Mouse (Mus musculus): ENCODE measurements at regions not wholly inside any gene's neighbourhood (a gene's known extent, or its start where the extent isn't known, plus 50 kb on each side); places are given as distances from the start of the nearest gene placed in this dataset.

GRCm38 (mm10) chr19:16050220-16051055 is 65.6 kb upstream of the Cep78 start:
- 10% methylated on average over 18 of the region's 18 CpGs for WGBS (ENCODE audit: insufficient replicate concordance)
- no peak for ATAC-seq (replicated peaks; ENCODE audit: insufficient number of reproducible peaks, low FRiP score, low TSS enrichment)
- Histone ChIP-seq H3K27me3 (ENCODE audit: control insufficient read depth, insufficient read depth, low read length) (no peaks in the 10 kb centered on the region), H3K36me3 (ENCODE audit: control insufficient read depth, insufficient read depth, low read length) (no peaks in the 10 kb centered on the region), H3K9me3 (replicated peaks; ENCODE audit: control insufficient read depth, low read length) (no peaks in the 10 kb centered on the region), H3K27ac (ENCODE audit: low read depth, low read length) (no peak overlapping the region), H3K4me2 (peak overlapping the region; percentile 67), H3K4me1 (ENCODE audit: control insufficient read depth, insufficient read depth, low read length) (peaks cover 4% of the 10 kb centered on the region; the same call in 1 of the 2 replicates), H3K4me3 (ENCODE audit: low read depth, low read length) (peak overlapping the region; percentile 31), H3K9ac (ENCODE audit: low read depth, low read length) (0 out of 2 replicates have a peak overlapping the region, but pooled peaks have one; percentile 24)

GRCm38 (mm10) chr19:16049646-16050045 is 64.9 kb upstream of the Cep78 start:
- Histone ChIP-seq H3K9me3 (replicated peaks; ENCODE audit: control insufficient read depth, low read length) (no peaks in the 10 kb centered on the region), H3K27me3 (ENCODE audit: control insufficient read depth, insufficient read depth, low read length) (no peaks in the 10 kb centered on the region), H3K4me1 (ENCODE audit: control insufficient read depth, insufficient read depth, low read length) (peaks cover 4% of the 10 kb centered on the region; the same call in 1 of the 2 replicates), H3K4me3 (ENCODE audit: low read depth, low read length) (no peak overlapping the region; the same call in 1 of the 2 replicates), H3K27ac (ENCODE audit: low read depth, low read length) (no peak overlapping the region), H3K36me3 (ENCODE audit: control insufficient read depth, insufficient read depth, low read length) (no peaks in the 10 kb centered on the region), H3K9ac (ENCODE audit: low read depth, low read length) (no peak overlapping the region), H3K4me2 (peak overlapping the region; percentile 67)
- ATAC-seq (replicated peaks; ENCODE audit: insufficient number of reproducible peaks, low FRiP score, low TSS enrichment), result no peak
- whole genome bisulfite sequencing (ENCODE audit: insufficient replicate concordance), result 45% methylated on average over 3 of the region's 3 CpGs

- Histone ChIP-seq H3K4me3 (ENCODE audit: low read depth, low read length) (no peak overlapping the region), H3K27ac (ENCODE audit: low read depth, low read length) (no peak overlapping the region), H3K9me3 (replicated peaks; ENCODE audit: control insufficient read depth, low read length) (no peaks in the 10 kb centered on the region), H3K9ac (ENCODE audit: low read depth, low read length) (no peak overlapping the region), H3K36me3 (ENCODE audit: control insufficient read depth, insufficient read depth, low read length) (no peaks in the 10 kb centered on the region), H3K4me1 (ENCODE audit: control insufficient read depth, insufficient read depth, low read length) (peaks cover 4% of the 10 kb centered on the region; the same call in 1 of the 2 replicates), H3K4me2 (no peak overlapping the region), H3K27me3 (ENCODE audit: control insufficient read depth, insufficient read depth, low read length) (no peaks in the 10 kb centered on the region)
- no peak for ATAC-seq (replicated peaks; ENCODE audit: insufficient number of reproducible peaks, low FRiP score, low TSS enrichment)
- WGBS (ENCODE audit: insufficient replicate concordance), result 60% methylated on average over 7 of the region's 7 CpGs
These were observed 62.2 kb upstream of the Cep78 start for GRCm38 (mm10) chr19:16046977-16047376.

- H3K9ac ChIP-seq (ENCODE audit: low read depth, low read length), result no peak overlapping the region
- H3K4me2 ChIP-seq, result no peak overlapping the region
- no peak for ATAC-seq (replicated peaks; ENCODE audit: insufficient number of reproducible peaks, low FRiP score, low TSS enrichment)
- no peaks in the 10 kb centered on the region for H3K9me3 ChIP-seq (replicated peaks; ENCODE audit: control insufficient read depth, low read length)
- no peaks in the 10 kb centered on the region for H3K27me3 ChIP-seq (ENCODE audit: control insufficient read depth, insufficient read depth, low read length)
- 71% methylated on average over 3 of the region's 3 CpGs for WGBS (ENCODE audit: insufficient replicate concordance)
- no peaks in the 10 kb centered on the region for H3K36me3 ChIP-seq (ENCODE audit: control insufficient read depth, insufficient read depth, low read length)
- H3K4me1 ChIP-seq (ENCODE audit: control insufficient read depth, insufficient read depth, low read length), result peaks cover 3% of the 10 kb centered on the region; the same call in 1 of the 2 replicates
- no peak overlapping the region for H3K4me3 ChIP-seq (ENCODE audit: low read depth, low read length)
- H3K27ac ChIP-seq (ENCODE audit: low read depth, low read length), result no peak overlapping the region
These were observed 60.5 kb upstream of the Cep78 start for GRCm38 (mm10) chr19:16045261-16045660.

- Histone ChIP-seq H3K4me3 (ENCODE audit: low read depth, low read length) (no peak overlapping the region), H3K36me3 (ENCODE audit: control insufficient read depth, insufficient read depth, low read length) (no peaks in the 10 kb centered on the region), H3K27me3 (ENCODE audit: control insufficient read depth, insufficient read depth, low read length) (no peaks in the 10 kb centered on the region), H3K27ac (ENCODE audit: low read depth, low read length) (no peak overlapping the region), H3K9ac (ENCODE audit: low read depth, low read length) (no peak overlapping the region), H3K9me3 (replicated peaks; ENCODE audit: control insufficient read depth, low read length) (no peaks in the 10 kb centered on the region), H3K4me2 (no peak overlapping the region), H3K4me1 (ENCODE audit: control insufficient read depth, insufficient read depth, low read length) (no peaks in the 10 kb centered on the region)
- WGBS (ENCODE audit: insufficient replicate concordance), result 74% methylated on average over 5 of the region's 5 CpGs
- ATAC-seq (replicated peaks; ENCODE audit: insufficient number of reproducible peaks, low FRiP score, low TSS enrichment), result no peak
These were observed 59.4 kb upstream of the Cep78 start for GRCm38 (mm10) chr19:16044169-16044568.

- ATAC-seq (replicated peaks; ENCODE audit: insufficient number of reproducible peaks, low FRiP score, low TSS enrichment), result no peak
- no peak overlapping the region for H3K4me3 ChIP-seq (ENCODE audit: low read depth, low read length)
- H3K36me3 ChIP-seq (ENCODE audit: control insufficient read depth, insufficient read depth, low read length), result no peaks in the 10 kb centered on the region
- H3K9me3 ChIP-seq (replicated peaks; ENCODE audit: control insufficient read depth, low read length), result no peaks in the 10 kb centered on the region
- WGBS (ENCODE audit: insufficient replicate concordance), result 81% methylated on average over 7 of the region's 7 CpGs
- H3K9ac ChIP-seq (ENCODE audit: low read depth, low read length), result no peak overlapping the region
- no peaks in the 10 kb centered on the region for H3K27me3 ChIP-seq (ENCODE audit: control insufficient read depth, insufficient read depth, low read length)
- no peak overlapping the region for H3K27ac ChIP-seq (ENCODE audit: low read depth, low read length)
- no peak overlapping the region for H3K4me2 ChIP-seq
- H3K4me1 ChIP-seq (ENCODE audit: control insufficient read depth, insufficient read depth, low read length), result no peaks in the 10 kb centered on the region
These were observed 58.2 kb upstream of the Cep78 start for GRCm38 (mm10) chr19:16043007-16043406.

GRCm38 (mm10) chr19:16041891-16042290 is 57.1 kb upstream of the Cep78 start:
- no peaks in the 10 kb centered on the region for H3K9me3 ChIP-seq (replicated peaks; ENCODE audit: control insufficient read depth, low read length)
- H3K27me3 ChIP-seq (ENCODE audit: control insufficient read depth, insufficient read depth, low read length), result no peaks in the 10 kb centered on the region
- H3K36me3 ChIP-seq (ENCODE audit: control insufficient read depth, insufficient read depth, low read length), result no peaks in the 10 kb centered on the region
- H3K4me3 ChIP-seq (ENCODE audit: low read depth, low read length), result no peak overlapping the region
- no peak overlapping the region for H3K27ac ChIP-seq (ENCODE audit: low read depth, low read length)
- H3K4me2 ChIP-seq, result no peak overlapping the region
- 83% methylated on average over 5 of the region's 5 CpGs for WGBS (ENCODE audit: insufficient replicate concordance)
- H3K4me1 ChIP-seq (ENCODE audit: control insufficient read depth, insufficient read depth, low read length), result no peaks in the 10 kb centered on the region
- no peak overlapping the region for H3K9ac ChIP-seq (ENCODE audit: low read depth, low read length)
- ATAC-seq (replicated peaks; ENCODE audit: insufficient number of reproducible peaks, low FRiP score, low TSS enrichment), result no peak

- H3K27ac ChIP-seq (ENCODE audit: low read depth, low read length), result no peak overlapping the region
- 80% methylated on average over 12 of the region's 12 CpGs for WGBS (ENCODE audit: insufficient replicate concordance)
These were observed 53.0 kb upstream of the Cep78 start for GRCm38 (mm10) chr19:16037806-16038205.

More at GRCm38 (mm10) chr19:16037806-16038205, 53.0 kb upstream of the Cep78 start:
- H3K36me3 ChIP-seq (ENCODE audit: control insufficient read depth, insufficient read depth, low read length), result no peaks in the 10 kb centered on the region
- no peaks in the 10 kb centered on the region for H3K27me3 ChIP-seq (ENCODE audit: control insufficient read depth, insufficient read depth, low read length)
- no peaks in the 10 kb centered on the region for H3K4me1 ChIP-seq (ENCODE audit: control insufficient read depth, insufficient read depth, low read length)
- no peaks in the 10 kb centered on the region for H3K9me3 ChIP-seq (replicated peaks; ENCODE audit: control insufficient read depth, low read length)
- no peak overlapping the region for H3K4me2 ChIP-seq
- ATAC-seq (replicated peaks; ENCODE audit: insufficient number of reproducible peaks, low FRiP score, low TSS enrichment), result no peak
- H3K9ac ChIP-seq (ENCODE audit: low read depth, low read length), result no peak overlapping the region
- H3K4me3 ChIP-seq (ENCODE audit: low read depth, low read length), result no peak overlapping the region

All from heart, embryonic 11.5 days (tissue).